Mouse (Mus musculus) hematopoietic stem cell, adult 5-6 weeks (primary cell): Measurements from ENCODE around the gene Gm973. TPM values are rescaled to one million over a fixed set of nuclear protein-coding genes. Genes with fewer than 3 reads are reported as not detected.
A peak's percentile ranks its signal among the peaks of the same experiment; 100 is the strongest.
"Not testable (repeated sequence)": the region's sequence is repeated elsewhere in the genome, so short reads cannot be mapped to it uniquely, and the experiment has no call there.

Source experiments
- ATAC-seq, 2 experiments: fragments of 125-278 bp in 1 of 2; replicated peaks in 1 of 2; 2 replicates each; pipeline ENCODE4 v1.8.0; 2016 to 2017; ENCODE audit warnings: inconsistent platforms in 2 of 2, mild to moderate bottlenecking in 2 of 2, moderate number of reproducible peaks in 2 of 2, low read depth in 1 of 2, moderate TSS enrichment in 1 of 2; ENCODE audit not compliant: low FRiP score in 2 of 2, poor library complexity in 2 of 2, severe bottlenecking in 2 of 2, insufficient read depth in 1 of 2, low TSS enrichment in 1 of 2
- total RNA-seq: library from RNA; stranded (forward); fragments of 172-1452, 232-1000 nt; gene quantifications from 2 replicates; pipeline ENCODE4 v1.2.3, GENCODE M21; 2017

Gene Gm973
- total RNA-seq, 1 experiment from 2014 or later: 20.3 TPM

- no peak for ATAC-seq
Measured at GRCm38 (mm10) chr1:59633056-59633455, 117.0 kb downstream of the Gm973 start.

GRCm38 (mm10) chr1:59636349-59636748, 120.3 kb downstream of the Gm973 start:
- no peak for ATAC-seq

- ATAC-seq: no peak
Measured at GRCm38 (mm10) chr1:59638371-59638770, 122.3 kb downstream of the Gm973 start.

- ATAC-seq: no peak
Measured at GRCm38 (mm10) chr1:59642488-59642887, 126.4 kb downstream of the Gm973 start.

DNA sequence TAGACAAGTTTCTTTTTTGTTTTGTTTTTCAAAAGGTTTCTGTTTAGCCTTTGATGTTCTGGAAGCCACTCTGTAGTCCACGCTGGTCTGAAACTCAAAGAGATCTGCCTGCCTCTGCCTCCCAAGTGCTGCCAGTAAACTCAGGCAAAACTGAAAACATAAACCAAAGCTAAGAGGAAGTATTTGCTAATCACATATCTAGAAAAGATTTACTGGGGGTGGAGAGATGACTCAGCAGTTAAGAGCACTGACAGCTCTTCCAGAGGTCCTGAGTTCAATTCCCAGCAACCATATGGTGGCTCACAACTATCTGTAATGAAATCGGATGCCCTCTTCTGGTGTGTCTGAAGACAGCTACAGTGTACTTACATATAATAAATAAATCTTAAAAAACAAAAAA, 130.4 kb downstream of the Gm973 start:
- not testable (repeated sequence) for ATAC-seq

DNA sequence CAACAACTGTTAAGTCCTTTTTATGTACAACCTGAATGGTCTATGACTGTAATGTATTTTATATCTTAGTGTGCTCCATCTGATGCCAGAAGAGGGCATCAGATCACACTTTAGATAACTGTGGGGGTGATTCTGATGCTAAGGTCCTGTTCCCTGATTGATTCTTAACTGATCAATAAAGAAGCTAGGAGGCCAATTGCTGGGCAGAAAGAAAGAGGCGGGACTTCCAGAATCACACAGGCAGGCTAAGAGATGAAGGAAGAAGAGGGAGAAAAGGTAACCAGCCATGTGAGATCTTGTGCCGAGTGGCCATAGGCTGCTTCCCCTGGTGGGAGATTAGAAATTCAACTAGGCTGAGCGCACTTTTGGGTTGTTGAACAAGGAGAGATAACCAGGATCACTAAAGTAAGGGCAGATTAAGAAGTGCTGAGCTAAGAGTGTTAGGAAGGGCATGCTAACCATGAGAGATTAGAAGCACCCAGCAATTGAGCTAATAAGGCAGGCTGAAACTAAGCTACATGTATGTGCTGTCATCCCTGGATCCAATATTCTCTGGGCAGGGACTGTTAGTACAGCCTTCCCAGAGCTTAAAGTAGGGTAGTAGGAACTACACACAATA, 135.2 kb downstream of the Gm973 start:
- ATAC-seq: no peak

- ATAC-seq: no peak
Measured at GRCm38 (mm10) chr1:59653243-59653911, 137.3 kb downstream of the Gm973 start.

GRCm38 (mm10) chr1:59656244-59657171, 140.4 kb downstream of the Gm973 start:
- no peak for ATAC-seq

DNA sequence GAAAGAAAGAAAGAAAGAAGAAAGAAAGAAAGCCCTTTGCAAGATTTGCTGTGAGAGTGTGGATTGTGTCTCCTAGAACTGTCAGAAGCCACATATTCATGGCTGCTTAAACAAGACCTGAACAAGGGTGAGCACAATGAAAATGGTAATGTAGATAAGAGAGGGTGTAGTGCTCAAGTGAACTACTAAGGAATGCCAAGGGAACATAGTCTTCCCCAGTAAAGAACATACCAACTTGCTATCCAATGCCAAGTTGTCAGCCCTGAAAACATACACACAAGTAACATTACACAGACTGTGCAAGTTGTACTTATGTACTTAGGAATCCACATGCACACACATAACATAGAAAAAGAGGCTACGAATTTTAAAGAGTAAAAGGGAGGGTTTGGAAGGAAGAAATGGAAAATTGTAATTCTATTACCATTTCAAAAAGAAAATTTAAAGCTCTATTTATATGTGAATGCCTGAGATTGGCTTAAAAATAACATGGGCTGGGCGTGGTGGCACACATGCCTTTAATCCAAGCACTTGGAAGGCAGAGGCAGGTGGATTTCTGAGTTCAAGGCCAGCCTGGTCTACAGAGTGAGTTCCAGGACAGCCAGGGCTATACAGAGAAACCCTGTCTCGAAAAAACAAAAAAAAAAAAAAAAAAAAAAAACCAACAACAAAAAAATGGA, 147.5 kb downstream of the Gm973 start:
- ATAC-seq: no peak

DNA sequence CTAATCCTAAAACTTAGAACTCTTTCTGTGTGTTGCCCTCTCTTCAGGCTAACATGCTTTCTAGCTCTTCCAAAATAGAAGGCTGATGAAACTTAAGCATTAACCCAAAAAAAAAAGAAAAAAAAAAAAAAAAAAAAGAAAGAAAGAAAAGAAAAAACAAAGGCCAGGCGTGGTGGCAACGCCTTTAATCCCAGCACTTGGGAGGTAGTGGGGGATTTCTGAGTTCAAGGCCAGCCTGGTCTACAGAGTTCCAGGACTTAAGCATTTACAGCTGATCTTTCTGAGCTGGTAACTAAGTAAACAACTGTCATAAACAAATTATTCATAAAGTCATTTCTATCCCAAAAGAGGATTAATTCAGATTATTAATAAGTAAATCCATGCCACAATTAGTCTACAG, 152.8 kb downstream of the Gm973 start:
- no peak for ATAC-seq

GRCm38 (mm10) chr1:59669962-59670630, 154.0 kb downstream of the Gm973 start:
- ATAC-seq: peak; percentile 12 to 36; a peak in 3 of 4 replicates

DNA sequence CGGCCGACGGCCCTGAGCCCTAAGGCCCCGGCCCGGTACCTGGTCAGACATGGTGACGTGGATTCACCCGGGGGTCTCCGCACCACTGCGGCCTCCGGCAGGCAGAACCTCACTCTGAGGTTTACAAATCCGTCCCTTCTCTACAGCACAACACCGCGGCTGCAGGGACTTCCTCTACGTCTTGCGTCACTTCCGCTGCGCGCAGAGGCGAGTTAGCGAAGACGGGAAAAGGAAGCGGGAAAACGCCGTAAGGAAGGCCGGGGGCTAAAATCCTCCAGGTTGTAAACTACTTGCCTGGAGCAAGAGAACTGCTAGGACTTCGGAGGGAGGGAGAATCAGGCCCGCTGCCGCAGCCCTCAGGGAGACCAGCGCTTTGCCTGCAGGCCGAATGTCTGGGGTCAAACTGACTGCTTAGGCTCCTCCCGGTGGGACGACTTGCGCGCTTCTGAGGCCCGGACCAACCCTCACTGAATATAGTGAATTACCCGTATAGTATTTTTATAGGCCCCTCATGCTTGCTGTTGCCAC, 154.6 kb downstream of the Gm973 start, which contains the start of gene Sumo1:
Gene Sumo1 (minus strand): TSS at position 194 of the 528 bp plus-strand sequence.
- ATAC-seq: peak; percentile 91 to 95

GRCm38 (mm10) chr1:59673661-59674060, 157.6 kb downstream of the Gm973 start:
- ATAC-seq: no peak

DNA sequence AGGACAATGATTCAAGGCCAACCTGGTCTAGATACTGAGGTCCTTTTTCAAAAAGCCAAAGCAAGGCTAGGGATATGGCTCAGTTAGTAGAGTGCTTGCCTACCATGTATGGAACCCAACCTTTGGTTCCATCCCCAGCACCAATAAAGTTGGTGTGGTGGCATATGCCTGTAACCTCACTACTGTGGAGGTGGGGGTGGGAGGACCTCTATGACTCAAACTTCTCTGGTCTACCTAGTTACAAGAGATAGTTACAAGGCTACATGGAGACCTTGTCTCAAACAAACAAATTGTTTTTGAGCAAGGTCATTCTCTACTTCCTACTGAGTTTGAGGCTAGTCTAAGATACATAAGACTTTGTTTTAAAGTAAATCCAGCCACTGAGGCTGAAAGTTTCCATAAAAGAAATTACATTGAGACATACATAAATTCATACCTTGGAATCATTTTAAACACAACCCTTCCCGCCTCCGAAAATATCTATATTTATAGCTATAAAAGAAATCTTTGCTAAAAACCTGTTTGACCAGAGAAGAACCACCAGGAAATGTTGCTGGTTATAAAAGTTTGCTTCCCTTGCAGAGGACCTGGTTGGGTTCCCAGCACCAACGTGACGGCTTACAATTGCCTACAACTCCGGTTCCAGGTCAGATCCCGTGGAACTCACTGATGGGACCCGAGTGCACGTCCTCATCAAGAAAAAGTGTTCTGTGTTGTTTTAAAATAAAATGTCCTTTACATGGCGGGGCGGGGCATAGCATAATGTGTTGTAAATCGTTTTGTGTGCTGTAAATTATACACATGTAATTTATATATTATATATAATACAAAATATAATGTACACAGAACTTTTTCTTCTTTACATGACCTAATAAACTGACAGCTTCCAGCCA, 168.1 kb downstream of the Gm973 start:
- ATAC-seq: no peak; a peak in 2 of 4 replicates

DNA sequence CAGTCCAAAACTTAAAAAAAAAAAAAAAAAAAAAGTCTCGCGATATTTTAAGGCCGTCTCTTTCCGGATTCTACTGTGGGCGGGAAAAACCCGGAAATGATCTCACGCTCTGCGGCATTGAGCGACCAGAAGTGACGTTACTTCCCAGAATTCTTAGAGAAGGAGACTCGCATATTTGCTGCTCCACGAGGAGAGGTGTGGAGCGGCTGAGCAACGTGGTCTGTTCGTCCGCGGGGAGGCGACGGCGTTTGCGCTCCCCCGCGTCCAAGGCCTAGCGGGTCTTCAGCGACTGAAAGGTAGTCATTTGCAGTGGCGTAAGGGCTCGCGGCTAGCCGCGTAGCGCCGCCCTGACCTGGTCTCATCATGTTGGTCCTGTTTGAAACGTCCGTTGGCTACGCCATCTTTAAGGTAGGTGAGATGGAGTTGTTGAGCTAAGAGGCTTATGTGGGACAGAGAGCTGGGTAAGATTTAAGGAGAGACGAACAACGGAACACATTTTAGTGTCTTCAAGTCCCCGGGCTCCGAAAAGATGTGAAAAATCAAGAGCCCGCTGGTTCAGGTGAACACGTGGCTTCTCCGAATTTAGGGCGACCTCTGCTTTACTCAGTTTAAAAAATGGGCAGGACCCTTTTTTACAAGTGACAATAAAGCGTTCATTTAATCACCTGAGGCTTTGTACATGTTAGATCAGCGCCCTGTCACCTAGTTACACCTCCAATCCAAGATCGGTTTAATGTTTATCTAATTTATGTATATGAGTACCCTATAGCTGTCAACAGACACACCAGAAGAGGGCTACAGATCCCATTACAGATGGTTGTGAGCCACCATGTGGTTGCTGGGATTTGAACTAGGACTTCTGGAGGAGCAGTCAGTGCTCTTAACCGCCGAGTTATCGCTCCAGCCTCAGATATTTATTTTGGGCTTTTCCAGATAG, 169.0 kb downstream of the Gm973 start, which contains the start of gene Nop58:
Gene Nop58 (plus strand): TSS at position 153 of the 937 bp plus-strand sequence.
- peak; percentile 94 to 99 for ATAC-seq
